ENCODE assay signal across 9 mouse cellular contexts in the genomic region with DNA sequence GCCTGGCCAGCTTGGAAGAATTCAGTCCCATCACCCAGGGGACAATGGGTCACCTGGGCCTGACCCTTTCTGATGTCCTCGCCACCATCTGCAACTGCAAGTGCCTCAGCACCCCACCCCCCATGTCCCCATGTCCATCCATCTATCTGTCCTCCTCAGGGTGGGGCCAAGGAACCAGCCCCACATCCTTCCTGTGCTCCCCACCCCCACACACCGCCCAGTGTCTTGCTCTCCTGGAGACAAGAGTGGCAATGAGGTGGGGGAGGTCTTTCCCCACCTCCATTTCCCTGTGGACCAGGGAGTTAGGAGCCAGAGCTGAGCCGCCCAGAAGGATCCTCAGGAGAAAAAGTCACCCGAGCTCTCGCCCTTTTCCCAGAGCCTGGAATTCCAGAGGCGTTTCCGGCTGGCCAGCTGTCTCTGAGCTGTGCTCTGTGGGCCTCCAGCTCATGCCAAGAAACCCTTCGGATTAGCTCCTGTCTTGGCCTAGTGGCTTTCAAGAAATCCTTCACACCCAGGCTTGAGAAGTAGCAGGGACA. TPM values are rescaled to one million over a fixed set of nuclear protein-coding genes. Genes with fewer than 3 reads are reported as not detected.
DNase-seq lines count a peak whose midpoint lies in the region; ATAC-seq lines count a peak whose summit lies in the region.
"Had no signal": no experiment of that assay in that cellular context is flagged by ENCODE, and none has a peak within 500 bp of the region (broad histone marks: within the 10 kb centered on the region; RNA-seq: fewer than 3 reads in every experiment).

No protein-coding gene starts in this region.

- intact Hi-C loops in gastrocnemius, postnatal 14 days (cut with DNase I; ENCODE audit: low total_unique reads): no loop called here

- ATAC-seq in cerebellum, adult (ENCODE audit: insufficient number of reproducible peaks, low FRiP score, low TSS enrichment): no peak
- ATAC-seq in intestine, embryonic 14.5 days (replicated peaks; ENCODE audit: low FRiP score, low TSS enrichment, low read depth): no peak
- ATAC-seq in liver, embryonic 15.5 days (ENCODE audit: insufficient read depth): no peak
- ATAC-seq in stomach, embryonic 14.5 days (ENCODE audit: insufficient number of reproducible peaks, insufficient read depth, low FRiP score, low read depth): no peak

- 39% methylated on average over 8 of the region's 8 CpGs for WGBS in intestine, embryonic 14.5 days
- 55% methylated on average over 8 of the region's 8 CpGs for WGBS in liver, embryonic 15.5 days (ENCODE audit: insufficient replicate concordance)
- 26% methylated on average over 8 of the region's 8 CpGs for WGBS in stomach, embryonic 14.5 days

- H3K36me3 ChIP-seq in intestine, embryonic 14.5 days (ENCODE audit: control insufficient read depth, insufficient read depth, low read length): no peaks in the 10 kb centered on the region
- no peaks in the 10 kb centered on the region for H3K36me3 ChIP-seq in liver, embryonic 15.5 days (replicated peaks)
- H3K36me3 ChIP-seq in stomach, embryonic 14.5 days (ENCODE audit: control insufficient read depth, insufficient read depth, low read length): no peaks in the 10 kb centered on the region

- DNase-seq in cerebellum, adult 9-11 months: peak; percentile 10
- DNase-seq in gastrocnemius, postnatal 14 days: peak; percentile 67
- peak; percentile 60 for DNase-seq in intestine, embryonic 14.5 days (ENCODE audit: low spot score)
- no peak for DNase-seq in thymus, adult 18-20 months
- no peak for DNase-seq in frontal cortex, postnatal 10 days (ENCODE audit: low spot score in 2 of 2)

- peaks cover 70% of the 10 kb centered on the region for H3K4me1 ChIP-seq in intestine, embryonic 14.5 days (replicated peaks; ENCODE audit: control insufficient read depth, insufficient read depth, low read length)
- H3K4me1 ChIP-seq in liver, embryonic 15.5 days (replicated peaks): peaks cover 61% of the 10 kb centered on the region
- peaks cover 66% of the 10 kb centered on the region for H3K4me1 ChIP-seq in stomach, embryonic 14.5 days (ENCODE audit: control insufficient read depth, insufficient read depth, low read length)

- H3K4me2 ChIP-seq in intestine, embryonic 14.5 days (ENCODE audit: low read length): peak overlapping the region; percentile 23; the same call in 1 of the 2 replicates
- no peak overlapping the region for H3K4me2 ChIP-seq in liver, embryonic 15.5 days
- no peak overlapping the region for H3K4me2 ChIP-seq in stomach, embryonic 14.5 days (replicated peaks; ENCODE audit: low read depth, low read length)

- H3K9ac ChIP-seq in intestine, embryonic 14.5 days (ENCODE audit: low read length): peak overlapping the region; percentile 22; the same call in 1 of the 2 replicates
- no peak overlapping the region for H3K9ac ChIP-seq in liver, embryonic 15.5 days
- H3K9ac ChIP-seq in stomach, embryonic 14.5 days (replicated peaks; ENCODE audit: low read depth, low read length): no peak overlapping the region

- peak overlapping the region; percentile 94 for H3K27ac ChIP-seq in intestine, embryonic 14.5 days (ENCODE audit: low read depth)
- H3K27ac ChIP-seq in liver, embryonic 15.5 days (replicated peaks): peak overlapping the region; percentile 53
- peak overlapping the region; percentile 93 for H3K27ac ChIP-seq in stomach, embryonic 14.5 days (ENCODE audit: low read length)

- no peaks in the 10 kb centered on the region for H3K9me3 ChIP-seq in intestine, embryonic 14.5 days (ENCODE audit: control insufficient read depth, low read length)
- no peaks in the 10 kb centered on the region for H3K9me3 ChIP-seq in liver, embryonic 15.5 days (replicated peaks)
- no peaks in the 10 kb centered on the region for H3K9me3 ChIP-seq in stomach, embryonic 14.5 days (ENCODE audit: control insufficient read depth, low read depth, low read length)

- no peak overlapping the region for H3K4me3 ChIP-seq in intestine, embryonic 14.5 days (ENCODE audit: low read depth, low read length)
- H3K4me3 ChIP-seq in liver, embryonic 15.5 days (replicated peaks): no peak overlapping the region
- no peak overlapping the region for H3K4me3 ChIP-seq in stomach, embryonic 14.5 days (ENCODE audit: low read depth, low read length)

- H3K27me3 ChIP-seq in intestine, embryonic 14.5 days (replicated peaks; ENCODE audit: control insufficient read depth, insufficient read depth, low read length): no peaks in the 10 kb centered on the region
- peaks cover 17% of the 10 kb centered on the region for H3K27me3 ChIP-seq in liver, embryonic 15.5 days
- no peaks in the 10 kb centered on the region for H3K27me3 ChIP-seq in stomach, embryonic 14.5 days (ENCODE audit: control insufficient read depth, insufficient read depth, low read length)

RNA-seq across cellular contexts. Expression of gene Cdc42ep1, which starts 6.3 kb away (rescaled TPM):
- 10 to 100 TPM; 22.7 to 23.6 TPM for total RNA-seq in gastrocnemius, postnatal 14 days (2021)
- polyA plus RNA-seq in intestine, embryonic 14.5 days (2014; fragmentation: Nextera tagmentation; extraction: Ambion mirVana): 44.9 and 45.7 TPM in 2 replicates
- 13.0 and 15.2 TPM in 2 replicates for polyA plus RNA-seq in liver, embryonic 15.5 days (2015; fragmentation: Nextera tagmentation; extraction: Ambion mirVana)
- polyA plus RNA-seq in stomach, embryonic 14.5 days (2014; fragmentation: Nextera tagmentation; extraction: Ambion mirVana): 40.7 and 41.7 TPM in 2 replicates
- total RNA-seq: neutrophil, adult 5-6 weeks had no signal

RNA-seq across cellular contexts. Expression of gene Lgals2, which starts 19.2 kb away (rescaled TPM):
- total RNA-seq in gastrocnemius, postnatal 14 days (2021): not detected
- 776 and 848 TPM in 2 replicates for polyA plus RNA-seq in intestine, embryonic 14.5 days (2014; fragmentation: Nextera tagmentation; extraction: Ambion mirVana)
- polyA plus RNA-seq in liver, embryonic 15.5 days (2015; fragmentation: Nextera tagmentation; extraction: Ambion mirVana): 7.7 and 9.5 TPM in 2 replicates
- 30.0 and 39.7 TPM in 2 replicates for polyA plus RNA-seq in stomach, embryonic 14.5 days (2014; fragmentation: Nextera tagmentation; extraction: Ambion mirVana)
- total RNA-seq: neutrophil, adult 5-6 weeks had no signal

RNA-seq across cellular contexts. Expression of gene Card10, which starts 33.3 kb away (rescaled TPM):
- total RNA-seq in gastrocnemius, postnatal 14 days (2021): 1 to 10 TPM; 9.6 to 9.7 TPM
- polyA plus RNA-seq in intestine, embryonic 14.5 days (2014; fragmentation: Nextera tagmentation; extraction: Ambion mirVana): 7.3 and 8.6 TPM in 2 replicates
- 1.8 and 2.5 TPM in 2 replicates for polyA plus RNA-seq in liver, embryonic 15.5 days (2015; fragmentation: Nextera tagmentation; extraction: Ambion mirVana)
- polyA plus RNA-seq in stomach, embryonic 14.5 days (2014; fragmentation: Nextera tagmentation; extraction: Ambion mirVana): 6.5 and 7.6 TPM in 2 replicates

RNA-seq across cellular contexts. Expression of gene Gga1, which starts 40.8 kb away (rescaled TPM):
- 10 to 100 TPM; 28.0 to 28.2 TPM for total RNA-seq in gastrocnemius, postnatal 14 days (2021)
- 38.1 and 44.4 TPM in 2 replicates for polyA plus RNA-seq in intestine, embryonic 14.5 days (2014; fragmentation: Nextera tagmentation; extraction: Ambion mirVana)
- 21.4 and 23.6 TPM in 2 replicates for polyA plus RNA-seq in liver, embryonic 15.5 days (2015; fragmentation: Nextera tagmentation; extraction: Ambion mirVana)
- 38.2 and 40.4 TPM in 2 replicates for polyA plus RNA-seq in stomach, embryonic 14.5 days (2014; fragmentation: Nextera tagmentation; extraction: Ambion mirVana)

Comparison
In these comparisons a context has a peak if more than half of its experiments do, and no peak if none do; other contexts are left out.
1. DNase-seq: peak in cerebellum, adult 9-11 months (single experiment), gastrocnemius, postnatal 14 days (single experiment) and intestine, embryonic 14.5 days (single experiment); none in thymus, adult 18-20 months (0 of 2) and frontal cortex, postnatal 10 days (0 of 2).
2. RNA of gene Lgals2, which starts 19.2 kb away (polyA plus RNA-seq): 776 to 848 TPM in intestine, embryonic 14.5 days; 30.0 to 39.7 TPM in stomach, embryonic 14.5 days and 7.7 to 9.5 TPM in liver, embryonic 15.5 days; every median in the first group is over 10 times any median in the second.
3. Peak in every context shown above with its lines, with median percentiles within 50 percentile points of each other: H3K27ac ChIP-seq.